Mouse (Mus musculus): ENCODE data around the gene Fam217a. TPM values are rescaled to one million over a fixed set of nuclear protein-coding genes. Genes with fewer than 3 reads are reported as not detected.
A peak's percentile ranks its signal among the peaks of the same experiment; 100 is the strongest.

Fam217a gene
- total and polyA plus RNA-seq, 3 experiments: not detected

DNA sequence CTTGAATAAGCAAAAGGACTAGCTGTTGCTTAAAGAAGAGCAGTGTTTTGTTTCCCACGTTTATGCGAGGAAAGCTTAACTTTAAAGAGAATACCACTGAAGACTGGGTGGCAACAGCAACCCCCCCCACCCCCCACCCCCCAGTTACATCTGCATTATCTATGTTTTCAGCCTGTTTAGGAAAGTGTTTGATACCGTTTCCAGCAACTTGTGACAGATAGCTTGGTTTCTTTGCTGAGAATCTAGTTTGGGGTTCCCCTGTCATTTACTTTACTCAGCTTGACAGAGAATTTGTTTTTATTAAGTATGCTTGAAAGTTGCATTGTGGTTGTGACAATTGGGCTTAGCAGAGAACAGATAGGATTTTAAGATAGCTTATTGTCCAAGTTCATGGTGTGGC is 47.6 kb downstream of the Fam217a start (continued):
- no peak for TF ChIP-seq TBP (IDR thresholded peaks at IDR 0.05; ENCODE audit: low read depth, low read length)
- no peak for TF ChIP-seq ZNF384 (IDR thresholded peaks at IDR 0.05; ENCODE audit: low read depth, low read length)
- peak; percentile 69; the same call in 1 of the 2 replicates for TF ChIP-seq TCF12 (IDR thresholded peaks at IDR 0.05; ENCODE audit: low read depth, low read length)
- no peak for TF ChIP-seq USF2 (IDR thresholded peaks at IDR 0.05; ENCODE audit: borderline replicate concordance in 1 of 2, insufficient read depth in 1 of 2, low read depth in 1 of 2, low read length in 2 of 2)
- peak in 1 of 2 experiments; percentile 61; a peak in 1 of 4 replicates for TF ChIP-seq EP300 (IDR thresholded peaks at IDR 0.05; ENCODE audit: low read depth in 1 of 2, low read length in 2 of 2)
- peak; percentile 72 for TF ChIP-seq SIN3A (IDR thresholded peaks at IDR 0.05; ENCODE audit: low read length)
- TF ChIP-seq HCFC1 (IDR thresholded peaks at IDR 0.05; ENCODE audit: low read depth, low read length): no peak
- no peak for TF ChIP-seq SMC3 (IDR thresholded peaks at IDR 0.05; ENCODE audit: low read depth, low read length)
- TF ChIP-seq GABPA (IDR thresholded peaks at IDR 0.05; ENCODE audit: low read depth, low read length): no peak
- peak; percentile 31; the same call in 1 of the 2 replicates for TF ChIP-seq TAL1 (IDR thresholded peaks at IDR 0.05; ENCODE audit: low read length)
- TF ChIP-seq CHD1 (IDR thresholded peaks at IDR 0.05; ENCODE audit: low read depth, low read length): no peak
- no peak for TF ChIP-seq MAX (IDR thresholded peaks at IDR 0.05; ENCODE audit: low read length)
- no peak for TF ChIP-seq POLR2AphosphoS2 (IDR thresholded peaks at IDR 0.05; ENCODE audit: low read length)
- no peak for TF ChIP-seq USF1 (IDR thresholded peaks at IDR 0.05; ENCODE audit: low read depth, low read length)
- no peak for TF ChIP-seq ZKSCAN1 (IDR thresholded peaks at IDR 0.05; ENCODE audit: low read depth, low read length)
- TF ChIP-seq MYB (IDR thresholded peaks at IDR 0.05; ENCODE audit: low read depth, low read length): no peak
- no peak for TF ChIP-seq UBTF (IDR thresholded peaks at IDR 0.05; ENCODE audit: borderline replicate concordance, insufficient read depth, low read depth, low read length)
- peak; percentile 68 for TF ChIP-seq ETS1 (IDR thresholded peaks at IDR 0.05; ENCODE audit: low read depth, low read length)
- no peak for TF ChIP-seq RCOR1 (IDR thresholded peaks at IDR 0.05; ENCODE audit: low read depth, low read length)
- TF ChIP-seq CTCF (IDR thresholded peaks at IDR 0.05 in 2 of 3, conservative IDR thresholded peaks at IDR 0.05 in 1 of 3; ENCODE audit: control insufficient read depth in 1 of 3, insufficient read depth in 1 of 3, low read depth in 2 of 3, low read length in 3 of 3, poor library complexity in 1 of 3, severe bottlenecking in 1 of 3): no peak

DNA sequence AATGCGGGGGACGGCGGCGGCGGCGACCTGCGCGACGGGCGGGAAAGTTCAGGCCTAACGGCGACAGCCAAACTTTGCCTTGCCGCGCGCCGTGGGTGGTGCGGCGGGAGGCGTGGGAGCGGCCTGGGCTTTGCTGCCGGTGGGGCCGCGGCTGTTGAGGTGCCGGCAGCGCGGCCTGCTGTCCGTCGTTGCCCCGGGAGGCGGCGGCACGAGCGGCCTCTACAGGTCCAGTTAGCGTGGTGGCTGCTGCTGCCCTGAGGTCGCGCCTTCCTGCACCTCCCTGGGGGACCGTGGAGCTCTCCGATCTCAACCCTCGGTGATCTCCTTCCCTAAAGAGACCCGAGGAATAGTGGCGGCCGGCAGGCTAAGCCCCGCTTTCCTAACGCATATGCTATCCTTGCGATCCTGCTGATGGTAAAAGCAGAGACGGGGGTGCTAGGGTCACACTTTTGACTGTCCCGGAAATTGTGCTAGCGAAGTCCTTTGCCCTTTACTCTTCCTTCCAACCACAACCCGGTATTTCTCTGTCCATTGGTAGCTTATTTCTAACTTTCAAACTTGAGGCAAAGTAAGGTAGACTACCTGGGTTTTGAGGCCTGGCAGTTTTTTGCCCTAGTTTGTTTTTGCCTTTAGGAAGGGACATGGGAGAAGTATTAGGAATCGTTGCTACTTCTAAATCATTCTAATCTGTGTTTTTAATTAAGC is 48.2 kb downstream of the Fam217a start:
- H3K9me3 ChIP-seq (replicated peaks; ENCODE audit: insufficient read depth, low read length): no peaks in the 10 kb centered on the region
- peak; percentile 69 for DNase-seq (ENCODE audit: low read depth, low spot score)
- peaks cover 50% of the 10 kb centered on the region for H3K79me2 ChIP-seq (ENCODE audit: control insufficient read depth, insufficient read depth, low read length, poor library complexity)
- no peaks in the 10 kb centered on the region; a peak in 1 of 4 replicates for H3K27me3 ChIP-seq (ENCODE audit: control insufficient read depth in 1 of 2, insufficient read depth in 2 of 2, low read length in 2 of 2)
- H3K4me1 ChIP-seq (ENCODE audit: control insufficient read depth in 1 of 2, insufficient read depth in 2 of 2, low read length in 2 of 2): peaks cover 0 to 10% of the 10 kb centered on the region in 2 experiments; a peak in 3 of 4 replicates
- peaks cover 4 to 22% of the 10 kb centered on the region in 2 experiments for H3K36me3 ChIP-seq (ENCODE audit: control insufficient read depth in 1 of 2, insufficient read depth in 2 of 2, low read length in 2 of 2)
- peak overlapping the region; percentile 97 for H3K27ac ChIP-seq (ENCODE audit: control insufficient read depth, low read depth, low read length)
- H3K9ac ChIP-seq (ENCODE audit: control insufficient read depth, low read depth, low read length, poor library complexity, severe bottlenecking): peak overlapping the region; percentile 90
- peak overlapping the region; percentile 87 to 89 for H3K4me3 ChIP-seq (ENCODE audit: control insufficient read depth in 1 of 2, insufficient read depth in 1 of 2, low read depth in 2 of 2, low read length in 2 of 2)
- peak; percentile 87 for TF ChIP-seq CHD1 (IDR thresholded peaks at IDR 0.05; ENCODE audit: low read depth, low read length)
- TF ChIP-seq MYB (IDR thresholded peaks at IDR 0.05; ENCODE audit: low read depth, low read length): no peak
- peak; percentile 12; the same call in 1 of the 2 replicates for TF ChIP-seq SIN3A (IDR thresholded peaks at IDR 0.05; ENCODE audit: low read length)
- peak in 1 of 3 experiments; percentile 27; a peak in 2 of 6 replicates for TF ChIP-seq CTCF (IDR thresholded peaks at IDR 0.05 in 2 of 3, conservative IDR thresholded peaks at IDR 0.05 in 1 of 3; ENCODE audit: control insufficient read depth in 1 of 3, insufficient read depth in 1 of 3, low read depth in 2 of 3, low read length in 3 of 3, poor library complexity in 1 of 3, severe bottlenecking in 1 of 3)
- TF ChIP-seq POLR2A (IDR thresholded peaks at IDR 0.05; ENCODE audit: control insufficient read depth in 1 of 2, insufficient read depth in 1 of 2, low read depth in 1 of 2, low read length in 2 of 2, poor library complexity in 1 of 2): peak in 1 of 2 experiments; percentile 3; a peak in 1 of 4 replicates
